Mouse (Mus musculus): ENCODE data around the gene Cypt3. TPM values are rescaled to one million over a fixed set of nuclear protein-coding genes. Genes with fewer than 3 reads are reported as not detected.

Cypt3 gene
- total RNA-seq (2022), result not detected

DNA sequence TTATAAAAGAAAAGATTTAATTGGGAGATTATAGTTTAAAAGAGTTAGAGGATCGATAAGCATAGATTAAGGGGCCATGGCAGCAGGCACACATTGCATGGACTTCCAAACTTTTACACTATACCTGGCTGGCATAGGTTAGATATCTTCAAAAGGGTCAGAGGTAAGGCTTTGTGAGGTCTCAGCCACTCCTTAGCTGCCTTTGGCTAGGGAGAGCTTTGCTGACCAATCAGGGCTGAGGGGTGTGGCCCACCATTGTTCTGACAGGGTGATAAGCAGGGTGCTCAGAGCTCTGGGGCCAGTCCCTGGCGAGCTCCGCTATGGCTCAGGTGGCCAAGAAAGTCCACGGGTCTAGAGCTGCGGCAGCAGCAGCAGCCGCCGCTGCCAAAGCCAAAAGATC is at the start of gene Cypt3:
Cypt3 (plus strand) TSS at position 301 of the 400 bp plus-strand sequence.
- no peak for DNase-seq (ENCODE audit: low spot score in 2 of 2)

DNA sequence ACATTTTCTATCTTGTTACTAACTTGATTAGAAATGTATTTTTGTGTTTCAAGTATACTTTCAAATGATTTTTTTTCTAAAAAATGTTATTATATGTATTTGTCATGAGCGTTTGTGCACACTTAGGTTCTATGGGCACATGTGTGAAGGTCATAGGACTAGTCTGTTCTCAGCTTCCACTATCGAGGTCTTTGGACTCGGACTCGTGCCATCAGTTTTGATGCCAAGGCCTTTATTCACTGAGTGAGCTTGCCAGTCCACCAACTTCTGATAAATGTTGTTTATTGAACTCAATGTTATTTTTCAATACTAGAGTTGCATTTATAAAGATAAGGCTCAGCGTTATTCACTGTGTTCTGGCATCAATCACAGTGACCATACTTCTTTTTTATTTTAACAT is 42.9 kb upstream of the Cypt3 start:
- DNase-seq (ENCODE audit: low spot score in 2 of 2), result no peak

DNA sequence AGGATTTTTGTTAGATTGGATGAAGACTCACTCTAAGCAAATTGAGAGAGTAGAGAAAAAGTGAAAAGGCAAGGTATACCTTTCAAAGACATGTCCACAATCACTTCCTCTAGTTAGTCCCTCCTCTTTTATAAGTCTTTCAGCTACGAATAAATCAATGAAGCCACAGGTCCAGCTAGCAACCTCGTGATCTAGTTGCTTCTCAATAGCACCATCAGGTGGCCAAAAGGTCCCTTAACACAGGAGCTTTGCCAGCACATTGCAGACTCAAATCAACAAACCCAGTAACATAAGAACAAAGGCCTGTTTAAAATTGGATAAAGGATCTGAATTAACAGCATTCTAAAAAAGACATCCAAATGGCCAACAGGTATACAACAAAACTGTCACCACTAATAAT is 30.0 kb upstream of the Cypt3 start:
- DNase-seq (ENCODE audit: low spot score in 2 of 2), result no peak

DNA sequence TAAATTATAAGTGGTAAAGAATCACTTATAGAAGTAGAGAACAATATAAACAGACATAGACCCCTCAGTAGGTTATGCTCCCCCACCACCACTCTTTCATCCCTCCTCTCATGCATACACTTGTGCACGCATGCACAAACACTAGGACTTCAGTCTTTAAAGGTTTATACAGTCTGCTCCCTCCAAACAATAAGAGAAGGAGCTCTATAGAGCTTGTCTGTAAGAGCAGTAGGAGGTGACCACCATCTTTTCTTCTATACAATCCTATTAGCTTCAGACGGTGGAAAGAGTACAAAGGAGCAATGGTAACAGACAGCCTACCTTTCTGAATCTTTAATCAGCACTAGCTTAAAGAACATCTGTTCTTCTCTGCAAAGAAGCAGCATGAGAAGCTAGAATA is 1.8 kb upstream of the Cypt3 start:
- DNase-seq (ENCODE audit: low spot score in 2 of 2), result no peak

DNA sequence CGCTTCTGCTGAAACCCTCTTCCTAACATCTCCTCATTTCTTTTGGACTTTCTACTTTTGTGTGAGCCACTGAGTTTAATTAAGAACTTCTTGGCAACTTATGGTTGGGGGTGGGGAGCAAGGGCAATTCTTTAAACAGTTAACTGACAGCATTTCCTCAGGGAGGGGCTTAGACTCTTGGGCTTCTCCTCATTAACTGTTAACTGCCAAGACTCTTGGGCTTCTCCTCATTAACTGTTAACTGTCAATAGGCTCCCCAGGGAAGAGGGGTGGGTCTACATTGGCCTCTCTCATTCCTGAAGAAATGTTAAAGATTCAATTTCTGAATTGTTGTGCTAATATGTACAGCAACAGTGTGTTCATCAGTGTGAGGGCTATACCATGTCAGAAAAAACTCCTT is 6.3 kb downstream of the Cypt3 start:
- no peak for DNase-seq (ENCODE audit: low spot score in 2 of 2)

DNA sequence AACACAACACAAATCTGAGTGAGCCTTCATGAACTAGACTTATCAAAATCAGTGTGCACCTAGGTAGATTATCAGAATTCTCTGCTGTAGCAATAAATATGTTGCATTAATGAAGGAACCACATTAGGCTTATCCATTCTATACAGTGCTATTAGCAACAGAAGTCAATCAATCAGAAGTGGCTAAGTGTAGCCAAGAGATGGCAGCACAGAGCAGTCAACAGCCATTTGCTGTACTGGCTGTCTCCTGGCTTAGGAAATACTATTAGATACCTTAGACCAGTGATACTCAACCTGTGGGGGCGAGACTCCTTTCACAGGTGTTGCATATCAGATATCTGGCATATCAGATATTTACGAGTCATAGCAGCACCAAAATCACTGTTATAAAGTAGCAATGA is 41.2 kb downstream of the Cypt3 start:
- no peak for DNase-seq (ENCODE audit: low spot score in 2 of 2)

Other genes with a start within 250 kb of the Cypt3 start
- 100 to 1,000 TPM; 207 to 230 (median 212) TPM for gene Ubqln2, start 60.4 kb upstream of the Cypt3 start, total RNA-seq (2022)
- 1 to 10 TPM; 2.8 to 4.3 (median 3.1) TPM for gene Kctd12b, start 137.8 kb downstream of the Cypt3 start, total RNA-seq (2022)
- gene Nbdy, start 165.0 kb downstream of the Cypt3 start, total RNA-seq (2022), result 10 to 100 TPM; 45.6 to 69.6 (median 53.1) TPM